Mouse (Mus musculus): Measurements from ENCODE around the gene Chrna9. TPM values are rescaled to one million over a fixed set of nuclear protein-coding genes. Genes with fewer than 3 reads are reported as not detected.
A peak's percentile ranks its signal among the peaks of the same experiment; 100 is the strongest.

Gene Chrna9
- polyA plus RNA-seq, 1 experiment, result 5.4 TPM

DNA sequence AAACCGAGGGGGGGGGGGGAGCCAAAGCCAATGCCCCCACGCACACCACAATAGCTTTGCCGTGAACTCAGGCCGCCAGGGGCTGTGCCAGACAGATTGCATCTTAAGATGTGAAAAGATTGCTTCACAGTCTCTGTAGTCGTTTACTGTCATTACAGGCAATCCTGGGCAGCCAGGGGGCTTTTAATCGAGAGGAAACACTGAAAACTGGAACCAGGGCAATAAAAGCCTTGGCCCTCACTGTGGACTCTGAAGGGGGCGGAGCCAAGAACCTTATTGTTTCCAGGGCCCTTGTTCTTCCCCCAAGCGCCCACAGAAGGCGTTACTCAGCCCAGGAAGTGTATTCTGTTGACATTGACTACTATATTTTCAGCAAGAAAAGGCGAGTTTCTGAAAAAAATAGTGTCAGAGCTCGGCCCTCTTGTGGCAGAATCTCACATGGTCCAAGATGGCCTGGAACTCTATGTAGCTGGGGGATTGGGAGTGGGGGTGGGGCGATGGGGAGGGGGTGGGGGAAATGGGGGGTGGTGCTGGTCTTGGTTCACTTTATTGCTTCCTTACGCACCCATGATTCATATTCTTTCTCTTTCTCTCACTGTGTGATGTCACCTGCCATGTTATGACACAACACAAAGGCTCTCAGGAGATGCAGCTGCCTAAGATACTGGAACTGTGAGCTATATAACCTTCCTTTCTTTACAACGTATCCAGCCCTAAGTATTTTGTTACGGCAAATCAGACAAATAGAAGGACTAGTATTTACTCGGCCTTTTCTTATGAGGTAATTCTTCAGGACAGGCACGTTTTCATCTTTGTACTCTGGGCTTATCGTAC lies 16.2 kb downstream of the Chrna9 start:
- TF ChIP-seq CTCF (IDR thresholded peaks at IDR 0.05; ENCODE audit: control insufficient read depth, insufficient read depth, insufficient replicate concordance, low read depth, low read length) (no peak), POLR2A (IDR thresholded peaks at IDR 0.05; ENCODE audit: control insufficient read depth, low read depth, low read length) (0 out of 2 replicates have a peak, but pooled peaks have one; percentile 17)
- Histone ChIP-seq H3K4me1 (ENCODE audit: control insufficient read depth, insufficient read depth, low read length) (peaks cover 7% of the 10 kb centered on the region), H3K27ac (ENCODE audit: control insufficient read depth, insufficient read depth, low read depth, low read length) (no peak overlapping the region), H3K27me3 (ENCODE audit: control insufficient read depth, insufficient read depth, low read length) (no peaks in the 10 kb centered on the region), H3K36me3 (ENCODE audit: control insufficient read depth, insufficient read depth, low read length) (no peaks in the 10 kb centered on the region), H3K4me3 (ENCODE audit: control insufficient read depth, low read depth, low read length) (peak overlapping the region; percentile 57)

DNA sequence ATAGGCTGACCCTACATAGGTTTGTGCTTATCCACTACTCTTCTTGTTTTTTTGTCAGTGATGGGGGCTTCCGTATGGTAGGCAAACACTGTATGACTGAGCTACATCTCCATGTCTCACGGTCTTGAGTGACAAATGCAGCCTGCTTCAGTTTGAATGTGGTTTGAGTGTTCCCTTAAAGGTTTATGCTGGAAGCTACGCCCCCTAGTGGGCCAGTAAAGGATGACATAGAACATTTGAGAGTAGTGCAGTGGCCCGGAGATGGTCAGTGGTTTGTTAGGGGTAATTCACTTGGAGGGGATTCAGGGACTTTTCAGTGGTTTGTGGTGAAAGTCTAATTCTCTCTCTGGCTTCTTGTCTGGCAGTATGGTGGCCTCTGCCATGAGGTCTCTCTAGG lies 16.8 kb downstream of the Chrna9 start:
- Histone ChIP-seq H3K4me1 (ENCODE audit: control insufficient read depth, insufficient read depth, low read length) (peaks cover 7% of the 10 kb centered on the region), H3K27me3 (ENCODE audit: control insufficient read depth, insufficient read depth, low read length) (no peaks in the 10 kb centered on the region), H3K4me3 (ENCODE audit: control insufficient read depth, low read depth, low read length) (peak overlapping the region; percentile 57), H3K27ac (ENCODE audit: control insufficient read depth, insufficient read depth, low read depth, low read length) (no peak overlapping the region), H3K36me3 (ENCODE audit: control insufficient read depth, insufficient read depth, low read length) (no peaks in the 10 kb centered on the region)
- TF ChIP-seq CTCF (IDR thresholded peaks at IDR 0.05; ENCODE audit: control insufficient read depth, insufficient read depth, insufficient replicate concordance, low read depth, low read length) (no peak), POLR2A (IDR thresholded peaks at IDR 0.05; ENCODE audit: control insufficient read depth, low read depth, low read length) (no peak)

DNA sequence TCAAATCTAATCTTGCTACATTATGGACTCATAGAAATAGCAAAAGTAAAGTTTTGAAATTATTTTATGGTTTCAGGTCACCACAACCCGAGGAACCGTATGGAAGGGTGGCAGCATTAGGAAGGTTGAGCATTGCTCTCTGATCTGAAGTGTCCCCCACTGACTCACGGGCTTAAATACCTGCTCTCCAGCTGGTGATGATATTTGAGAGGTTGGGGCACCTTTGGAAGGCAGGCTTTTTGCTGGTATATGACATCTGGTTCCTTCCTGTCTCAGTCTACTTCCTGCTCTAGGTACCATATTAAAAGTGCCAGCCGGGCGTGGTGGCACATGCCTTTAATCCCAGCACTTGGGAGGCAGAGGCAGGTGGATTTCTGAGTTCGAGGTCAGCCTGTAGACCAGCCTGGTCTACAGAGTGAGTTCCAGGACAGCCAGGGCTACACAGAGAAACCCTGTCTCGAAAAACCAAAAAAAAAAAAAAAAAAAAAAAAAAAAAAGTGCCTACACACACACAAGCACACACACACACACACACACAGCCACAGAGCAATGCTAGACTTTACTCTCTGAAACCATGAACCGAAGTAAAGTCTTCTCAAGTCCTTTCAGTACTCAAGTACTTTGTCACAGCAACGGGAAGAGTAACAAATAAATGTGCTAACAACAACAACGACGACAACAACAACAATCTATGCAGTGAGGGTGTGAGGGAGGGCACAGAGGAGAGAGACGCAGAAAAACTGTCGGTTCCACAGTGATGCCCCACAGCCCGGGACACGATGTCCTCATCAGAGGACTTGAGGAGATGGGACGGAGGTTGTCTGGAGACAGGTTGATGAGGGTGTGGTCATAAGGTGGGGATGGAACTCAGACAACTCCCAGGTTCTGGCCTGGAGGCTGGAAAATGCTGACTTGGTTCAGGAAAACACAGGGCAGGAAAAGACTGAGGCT lies 19.7 kb downstream of the Chrna9 start:
- Histone ChIP-seq H3K27ac (ENCODE audit: control insufficient read depth, insufficient read depth, low read depth, low read length) (no peak overlapping the region), H3K36me3 (ENCODE audit: control insufficient read depth, insufficient read depth, low read length) (no peaks in the 10 kb centered on the region), H3K4me1 (ENCODE audit: control insufficient read depth, insufficient read depth, low read length) (peaks cover 7% of the 10 kb centered on the region), H3K27me3 (ENCODE audit: control insufficient read depth, insufficient read depth, low read length) (no peaks in the 10 kb centered on the region), H3K4me3 (ENCODE audit: control insufficient read depth, low read depth, low read length) (peak overlapping the region; percentile 85)
- TF ChIP-seq CTCF (IDR thresholded peaks at IDR 0.05; ENCODE audit: control insufficient read depth, insufficient read depth, insufficient replicate concordance, low read depth, low read length), result no peak
- TF ChIP-seq POLR2A (IDR thresholded peaks at IDR 0.05; ENCODE audit: control insufficient read depth, low read depth, low read length), result no peak; the same call in 1 of the 2 replicates

DNA sequence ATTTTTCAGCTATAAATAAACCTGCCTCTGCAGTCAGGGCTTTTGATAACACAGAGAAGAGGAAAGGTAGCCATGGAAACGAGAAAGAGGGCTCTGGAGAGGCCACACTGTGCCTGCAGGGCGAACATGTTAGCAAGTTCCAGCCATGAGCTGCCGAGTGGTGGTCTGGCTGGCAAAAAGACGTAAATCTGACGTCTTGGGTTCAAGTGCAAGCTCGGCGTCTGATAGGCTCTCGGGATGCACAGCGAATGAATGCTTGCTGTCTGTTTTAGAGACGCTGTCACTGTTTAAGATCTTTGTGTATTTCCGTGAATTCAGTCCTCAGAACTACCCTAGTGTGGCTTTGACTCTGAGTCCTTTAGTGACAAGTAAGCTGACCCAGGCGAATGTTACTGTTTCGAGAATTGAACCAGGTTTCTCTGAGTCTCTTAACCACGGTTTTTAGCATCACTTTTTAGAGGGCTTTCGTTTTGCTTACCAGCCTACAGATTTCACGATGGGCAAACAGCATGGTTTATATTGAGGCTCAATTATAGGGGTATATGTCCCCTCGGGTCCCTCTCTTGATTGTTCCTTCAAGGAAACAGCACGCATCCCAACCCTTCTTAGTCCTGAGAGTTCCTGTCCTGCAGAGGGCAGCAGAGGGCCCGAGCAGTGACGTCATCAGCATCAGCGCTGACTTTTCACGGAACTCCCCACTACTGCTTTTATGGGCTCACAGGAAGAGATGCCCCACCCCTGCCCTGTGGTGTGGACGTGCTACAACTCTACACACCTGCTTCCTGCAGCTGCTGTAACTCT lies 20.8 kb downstream of the Chrna9 start:
- H3K27me3 ChIP-seq (ENCODE audit: control insufficient read depth, insufficient read depth, low read length), result no peaks in the 10 kb centered on the region
- H3K4me1 ChIP-seq (ENCODE audit: control insufficient read depth, insufficient read depth, low read length), result peaks cover 4% of the 10 kb centered on the region
- H3K4me3 ChIP-seq (ENCODE audit: control insufficient read depth, low read depth, low read length), result peak overlapping the region; percentile 85
- no peaks in the 10 kb centered on the region for H3K36me3 ChIP-seq (ENCODE audit: control insufficient read depth, insufficient read depth, low read length)
- peak overlapping the region; percentile 7; the same call in 1 of the 2 replicates for H3K27ac ChIP-seq (ENCODE audit: control insufficient read depth, insufficient read depth, low read depth, low read length)
- TF ChIP-seq POLR2A (IDR thresholded peaks at IDR 0.05; ENCODE audit: control insufficient read depth, low read depth, low read length), result peak; percentile 65; the same call in 1 of the 2 replicates
- peak; percentile 98 for TF ChIP-seq CTCF (IDR thresholded peaks at IDR 0.05; ENCODE audit: control insufficient read depth, insufficient read depth, insufficient replicate concordance, low read depth, low read length)

DNA sequence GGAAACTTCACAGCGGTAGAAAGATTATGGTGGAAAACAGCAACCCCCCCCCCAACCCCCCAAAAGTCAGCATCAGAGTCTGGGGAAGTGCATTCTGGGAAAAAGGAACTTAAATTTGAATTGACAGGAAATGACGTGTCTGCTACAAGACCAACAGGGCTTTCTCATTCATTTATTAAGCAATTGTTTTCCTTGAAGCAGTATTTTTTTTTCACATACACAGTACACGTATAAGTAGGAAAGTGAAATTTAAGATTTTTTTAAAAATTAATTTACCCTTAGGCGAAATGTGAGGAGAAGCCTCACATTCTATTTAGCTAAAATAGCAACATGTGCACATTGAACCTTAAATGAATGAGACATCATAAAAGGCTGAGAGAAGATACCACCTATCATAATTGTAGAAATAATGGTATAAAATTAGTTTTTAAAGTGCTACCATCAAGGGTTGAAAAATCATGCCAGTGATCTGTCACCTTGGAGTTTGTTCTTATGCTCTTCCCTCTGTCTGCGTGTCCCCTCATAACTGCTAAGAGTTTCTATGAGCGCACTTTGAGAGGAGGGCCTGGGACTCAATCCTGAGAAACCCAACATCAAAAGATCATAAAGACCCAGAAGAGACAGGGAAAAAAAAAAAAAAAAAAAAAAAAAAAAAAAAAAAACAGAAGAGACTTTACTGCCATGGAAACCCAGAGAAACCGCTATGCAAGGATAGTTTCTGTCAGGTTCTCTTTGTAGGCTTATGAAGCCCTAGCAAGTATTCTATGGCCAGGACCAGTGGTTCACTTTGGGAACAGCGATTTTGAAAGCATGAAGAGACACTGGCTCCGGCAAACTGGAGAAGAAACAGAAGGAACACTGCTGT lies 21.7 kb downstream of the Chrna9 start:
- H3K4me3 ChIP-seq (ENCODE audit: control insufficient read depth, low read depth, low read length), result peak overlapping the region; percentile 85
- peaks cover 2% of the 10 kb centered on the region for H3K4me1 ChIP-seq (ENCODE audit: control insufficient read depth, insufficient read depth, low read length)
- no peak overlapping the region for H3K27ac ChIP-seq (ENCODE audit: control insufficient read depth, insufficient read depth, low read depth, low read length)
- TF ChIP-seq POLR2A (IDR thresholded peaks at IDR 0.05; ENCODE audit: control insufficient read depth, low read depth, low read length) (no peak), CTCF (IDR thresholded peaks at IDR 0.05; ENCODE audit: control insufficient read depth, insufficient read depth, insufficient replicate concordance, low read depth, low read length) (no peak)
- H3K36me3 ChIP-seq (ENCODE audit: control insufficient read depth, insufficient read depth, low read length), result no peaks in the 10 kb centered on the region
- no peaks in the 10 kb centered on the region for H3K27me3 ChIP-seq (ENCODE audit: control insufficient read depth, insufficient read depth, low read length)

DNA sequence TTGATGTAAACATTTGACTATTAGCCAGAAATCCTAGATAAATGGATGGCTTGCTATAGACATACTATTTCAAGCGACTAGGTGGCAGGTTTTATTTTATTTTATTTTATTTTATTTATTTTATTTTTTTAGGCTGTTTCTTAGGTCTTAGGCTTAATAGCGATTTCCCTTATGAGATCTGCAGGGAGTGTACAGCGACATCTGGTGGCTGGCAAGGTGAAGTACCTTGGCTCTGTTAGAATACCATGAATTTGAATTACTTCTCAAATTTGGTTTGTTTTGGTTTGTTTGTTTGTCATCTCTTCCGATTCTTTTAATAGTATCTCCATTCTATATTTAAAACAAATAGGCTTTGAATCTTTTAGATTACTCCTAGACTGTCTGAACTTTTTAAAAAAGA lies 23.9 kb downstream of the Chrna9 start:
- no peaks in the 10 kb centered on the region for H3K27me3 ChIP-seq (ENCODE audit: control insufficient read depth, insufficient read depth, low read length)
- H3K27ac ChIP-seq (ENCODE audit: control insufficient read depth, insufficient read depth, low read depth, low read length), result no peak overlapping the region
- TF ChIP-seq POLR2A (IDR thresholded peaks at IDR 0.05; ENCODE audit: control insufficient read depth, low read depth, low read length) (no peak), CTCF (IDR thresholded peaks at IDR 0.05; ENCODE audit: control insufficient read depth, insufficient read depth, insufficient replicate concordance, low read depth, low read length) (no peak)
- H3K4me1 ChIP-seq (ENCODE audit: control insufficient read depth, insufficient read depth, low read length), result peaks cover 2% of the 10 kb centered on the region
- H3K36me3 ChIP-seq (ENCODE audit: control insufficient read depth, insufficient read depth, low read length), result no peaks in the 10 kb centered on the region
- no peak overlapping the region for H3K4me3 ChIP-seq (ENCODE audit: control insufficient read depth, low read depth, low read length)
